Mouse (Mus musculus) embryonic fibroblast, embryonic 13.5 days (primary cell): Measurements from ENCODE around the gene Alkbh1. TPM values are rescaled to one million over a fixed set of nuclear protein-coding genes. Genes with fewer than 3 reads are reported as not detected.

ENCODE experiments used
- H3K27ac ChIP-seq: 2 replicates; pipeline ENCODE4 v1.5.1; 2012; ENCODE audit warnings: low read length, control low read depth, inconsistent platforms; ENCODE audit not compliant: insufficient read depth
- H3K4me1 ChIP-seq: 2 replicates; pipeline ENCODE4 v1.6.1; 2011; ENCODE audit warnings: low read length; ENCODE audit not compliant: control insufficient read depth, insufficient read depth
- H3K4me3 ChIP-seq: 2 replicates; pipeline ENCODE4 v1.5.1; 2011; ENCODE audit warnings: mild to moderate bottlenecking, control low read depth, low read length; ENCODE audit not compliant: insufficient read depth
- CTCF ChIP-seq: IDR thresholded peaks from 2 replicates; pipeline ENCODE4 v1.5.1; 2011; ENCODE audit warnings: mild to moderate bottlenecking, control low read depth, low read length, moderate library complexity, borderline replicate concordance; ENCODE audit not compliant: insufficient read depth
- POLR2A ChIP-seq: IDR thresholded peaks from 2 replicates; pipeline ENCODE4 v1.6.1; 2011; ENCODE audit warnings: low read depth, mild to moderate bottlenecking, control low read depth, low read length, moderate library complexity
- polyA plus RNA-seq: library from polyadenylated mRNA; stranded (reverse); fragments of >200 nt; gene quantifications from 2 replicates; pipeline ENCODE4 v1.2.4, GENCODE M21; 2011; ENCODE audit warnings: low read depth; ENCODE audit not compliant: missing spikeins, insufficient read length

Alkbh1 gene
- polyA plus RNA-seq, 1 experiment, result 34.5 TPM

DNA sequence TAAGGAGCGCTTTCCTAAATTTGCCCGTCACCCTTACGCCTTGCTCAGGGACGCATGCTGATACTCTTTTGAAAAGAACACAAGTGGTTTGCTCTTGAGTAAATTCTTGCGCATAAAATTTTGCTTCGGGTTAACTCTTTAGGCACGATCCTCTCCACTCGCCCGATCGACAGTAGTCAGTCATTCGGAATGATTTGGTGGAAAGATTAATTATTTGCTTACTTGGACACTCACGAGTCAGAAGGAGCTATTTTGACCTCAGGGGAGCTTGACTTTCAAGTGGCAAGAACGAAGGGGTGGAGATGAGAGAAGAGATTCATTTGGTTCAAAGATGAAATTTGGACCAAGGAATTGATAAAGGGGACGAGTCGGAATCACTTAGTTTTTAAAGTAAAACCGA is 394 bp upstream of the Alkbh1 start:
- TF ChIP-seq CTCF (no peak), POLR2A (no peak)
- H3K4me1 ChIP-seq, result no peaks in the 10 kb centered on the region
- H3K4me3 ChIP-seq, result peak overlapping the region; percentile 89
- no peak overlapping the region for H3K27ac ChIP-seq

DNA sequence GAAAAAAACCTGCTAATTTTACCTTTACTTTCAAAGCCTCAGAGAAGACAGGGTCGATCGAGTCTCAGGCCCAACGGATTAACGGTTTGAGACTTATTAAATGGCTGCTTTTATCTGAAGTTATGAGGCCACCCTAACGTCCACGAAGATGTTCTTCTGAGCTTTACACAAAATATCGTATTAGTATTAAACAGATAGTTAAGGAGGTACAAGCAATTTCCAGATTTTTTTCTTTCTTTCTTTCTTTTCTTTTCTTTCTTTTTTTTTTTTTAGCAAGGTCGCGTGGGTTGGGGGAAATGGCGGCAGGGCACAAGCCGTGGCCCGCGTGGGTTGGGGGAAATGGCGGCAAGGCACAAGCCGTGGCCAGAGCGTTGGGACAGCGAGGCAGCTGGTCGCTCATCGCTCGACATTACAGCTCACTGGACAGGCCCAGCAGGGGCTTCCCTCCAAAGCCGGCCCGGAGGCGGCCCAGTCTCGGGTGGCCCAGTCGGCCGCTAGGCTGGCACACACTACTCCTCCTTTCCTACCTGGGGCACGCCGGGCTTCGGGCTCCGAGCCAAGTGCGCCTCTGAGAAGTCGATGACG is 610 bp downstream of the Alkbh1 start:
- Histone ChIP-seq H3K4me1 (no peaks in the 10 kb centered on the region), H3K27ac (peak overlapping the region; percentile 72), H3K4me3 (peak overlapping the region; percentile 89)
- TF ChIP-seq CTCF, result no peak
- TF ChIP-seq POLR2A, result no peak; the same call in none of the 2 replicates

DNA sequence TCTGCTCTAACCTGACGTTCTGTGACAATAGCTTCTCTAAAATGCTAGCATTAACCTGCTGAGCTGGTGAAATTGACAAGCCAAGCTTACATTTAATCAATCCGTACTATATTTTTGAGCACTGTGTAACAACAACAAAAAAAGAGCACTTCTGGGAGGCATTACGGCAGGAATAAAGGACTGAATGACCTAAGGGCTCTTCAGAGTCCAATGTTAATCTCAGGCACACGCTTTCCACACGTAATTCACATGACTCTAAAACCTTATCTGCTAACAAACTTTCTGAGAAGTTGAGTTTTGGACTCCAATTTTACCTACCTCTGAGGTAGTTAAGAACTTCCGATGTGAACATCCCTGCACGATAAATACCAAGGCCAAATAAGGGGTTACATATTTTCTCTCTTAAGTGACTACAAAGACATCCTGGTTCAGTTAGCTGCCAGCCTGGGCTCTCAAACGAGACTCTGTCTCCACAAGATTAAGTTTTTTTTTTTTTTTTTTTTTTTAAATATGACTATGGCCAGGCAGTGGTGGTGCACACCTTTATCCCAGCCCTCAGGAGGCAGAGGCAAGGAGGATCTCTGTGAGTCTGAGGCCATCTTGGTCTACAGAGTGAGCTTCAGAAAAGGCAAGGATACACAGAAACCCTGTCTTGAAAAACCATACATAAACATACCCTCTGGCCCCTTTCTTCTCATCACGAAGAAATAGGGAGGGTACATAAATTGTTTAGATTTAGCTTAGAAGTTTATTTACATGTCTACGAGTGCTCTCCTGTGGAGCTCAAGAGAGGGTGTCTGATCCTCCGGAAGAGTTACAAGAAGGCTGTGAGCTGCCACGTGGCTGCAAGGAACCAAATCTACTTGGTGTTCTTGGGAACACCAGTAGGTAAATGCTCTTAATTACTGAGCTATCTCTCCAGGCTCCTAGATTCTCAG is 1.4 kb downstream of the Alkbh1 start:
- Histone ChIP-seq H3K27ac (peak overlapping the region; percentile 72), H3K4me3 (peak overlapping the region; percentile 89), H3K4me1 (no peaks in the 10 kb centered on the region)
- TF ChIP-seq POLR2A, result no peak; the same call in 1 of the 2 replicates
- no peak for TF ChIP-seq CTCF

DNA sequence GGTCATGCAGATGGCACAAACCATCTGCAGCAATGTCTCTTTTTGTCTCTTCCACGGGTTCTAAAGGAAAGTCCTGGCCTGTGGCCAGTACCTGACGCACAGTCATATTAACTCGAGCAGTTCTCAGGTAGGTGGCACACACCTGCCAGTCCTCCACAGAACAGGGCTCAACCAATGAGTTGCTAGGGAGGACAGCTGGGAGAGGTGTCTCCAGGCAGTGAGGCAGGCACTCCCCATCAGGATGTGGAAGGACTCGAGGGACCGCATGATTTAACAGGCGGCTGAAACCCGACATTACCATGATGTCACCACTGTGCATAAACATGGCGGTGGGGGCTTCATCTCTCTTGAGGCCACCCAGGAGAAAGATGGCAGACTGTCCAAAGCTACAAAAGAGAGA is 14.9 kb downstream of the Alkbh1 start:
- Histone ChIP-seq H3K27ac (no peak overlapping the region), H3K4me1 (no peaks in the 10 kb centered on the region), H3K4me3 (no peak overlapping the region)
- TF ChIP-seq POLR2A (no peak), CTCF (no peak)

DNA sequence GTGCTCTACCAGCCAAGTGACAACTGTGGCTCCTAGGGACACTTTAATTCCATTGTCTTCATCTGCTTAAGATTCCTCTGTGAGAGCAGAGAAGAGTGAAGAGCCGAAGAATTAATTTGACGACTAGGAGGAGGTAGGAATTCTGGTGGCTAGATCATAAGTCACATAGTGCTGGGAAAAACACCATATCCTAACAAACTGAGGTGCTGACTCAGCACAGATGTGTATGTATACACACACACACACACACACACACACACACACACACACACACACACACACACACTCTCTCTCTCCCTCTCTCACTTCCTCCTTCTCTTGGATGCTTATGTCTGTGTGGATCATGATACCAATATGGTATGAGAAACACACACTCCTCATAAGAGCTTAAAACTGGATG is 15.5 kb downstream of the Alkbh1 start:
- TF ChIP-seq POLR2A, result no peak
- TF ChIP-seq CTCF, result no peak
- Histone ChIP-seq H3K4me1 (no peaks in the 10 kb centered on the region), H3K4me3 (no peak overlapping the region), H3K27ac (no peak overlapping the region)

DNA sequence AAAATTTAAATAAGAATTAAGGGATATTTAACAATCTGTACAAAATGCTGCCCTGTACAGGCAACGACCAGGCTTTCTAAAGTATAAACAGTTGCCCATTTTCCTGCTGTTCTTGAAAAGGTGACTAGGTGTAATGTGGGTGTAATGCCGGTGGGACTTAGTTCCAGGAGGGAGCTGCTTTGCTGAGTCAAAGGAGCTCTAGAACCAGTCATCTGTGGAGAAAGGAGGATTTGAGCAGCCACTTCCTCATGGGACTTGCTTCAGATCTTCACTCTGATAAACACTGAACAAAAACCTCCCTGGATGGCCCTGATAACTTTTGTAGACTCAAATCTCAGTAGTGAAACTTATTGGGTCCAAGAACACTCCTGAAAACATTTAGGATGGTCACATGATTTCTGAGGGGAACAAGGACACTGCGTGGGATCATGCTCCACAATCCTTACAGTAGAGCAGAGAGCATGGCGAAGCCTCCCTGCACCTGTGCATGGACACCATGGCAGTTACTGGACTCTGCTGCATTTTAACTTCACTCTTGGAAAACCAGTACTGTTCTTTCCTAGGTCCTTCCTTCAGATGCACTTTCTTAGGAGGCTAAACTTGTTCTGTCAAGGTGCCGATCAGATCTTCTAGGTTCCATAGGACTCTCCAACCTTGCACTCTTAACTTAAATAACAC is 17.3 kb downstream of the Alkbh1 start:
- Histone ChIP-seq H3K4me1 (no peaks in the 10 kb centered on the region), H3K4me3 (no peak overlapping the region), H3K27ac (no peak overlapping the region)
- TF ChIP-seq CTCF (no peak), POLR2A (no peak)

DNA sequence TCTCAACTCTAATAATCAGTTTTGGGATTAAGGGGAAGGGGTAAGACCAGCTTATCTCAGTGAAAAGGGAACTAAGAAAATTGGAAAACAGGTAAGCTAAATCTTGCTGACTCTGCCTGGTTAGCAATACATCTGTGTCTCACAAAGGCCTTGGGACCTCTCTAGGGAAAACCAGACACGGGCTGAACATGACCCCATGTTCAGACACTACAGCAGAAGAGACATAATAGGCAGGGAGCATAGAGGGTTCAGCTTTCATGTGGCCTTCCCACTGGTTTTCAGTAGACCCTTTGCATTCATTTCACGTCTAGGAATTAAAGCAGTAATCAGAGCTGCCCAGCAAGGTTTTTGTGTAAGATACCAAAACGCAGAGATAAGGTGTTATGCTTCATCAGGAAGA is 19.3 kb downstream of the Alkbh1 start:
- TF ChIP-seq CTCF (no peak), POLR2A (no peak)
- Histone ChIP-seq H3K4me3 (no peak overlapping the region), H3K27ac (no peak overlapping the region), H3K4me1 (no peaks in the 10 kb centered on the region)

DNA sequence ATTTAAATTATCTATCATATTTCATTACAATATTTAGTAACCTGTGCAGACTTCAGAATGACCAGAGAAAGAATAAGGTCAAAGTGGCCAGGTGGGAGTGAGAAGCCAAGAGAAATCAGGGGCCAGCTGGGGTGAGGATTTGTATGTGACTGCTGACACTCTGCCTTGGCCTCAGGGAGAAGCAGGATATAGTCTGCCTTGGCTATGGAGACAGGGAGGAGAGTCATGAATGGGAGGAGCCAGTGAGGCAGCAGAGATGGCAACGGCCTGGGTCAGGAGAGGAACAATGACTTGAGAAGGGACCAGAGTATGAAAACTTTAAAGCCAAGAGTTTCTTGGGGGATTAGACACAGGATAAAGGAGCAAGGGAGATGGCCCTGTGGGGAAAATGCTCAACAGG is 20.1 kb downstream of the Alkbh1 start:
- no peaks in the 10 kb centered on the region for H3K4me1 ChIP-seq
- TF ChIP-seq POLR2A (no peak), CTCF (no peak)
- H3K27ac ChIP-seq, result no peak overlapping the region
- no peak overlapping the region for H3K4me3 ChIP-seq

DNA sequence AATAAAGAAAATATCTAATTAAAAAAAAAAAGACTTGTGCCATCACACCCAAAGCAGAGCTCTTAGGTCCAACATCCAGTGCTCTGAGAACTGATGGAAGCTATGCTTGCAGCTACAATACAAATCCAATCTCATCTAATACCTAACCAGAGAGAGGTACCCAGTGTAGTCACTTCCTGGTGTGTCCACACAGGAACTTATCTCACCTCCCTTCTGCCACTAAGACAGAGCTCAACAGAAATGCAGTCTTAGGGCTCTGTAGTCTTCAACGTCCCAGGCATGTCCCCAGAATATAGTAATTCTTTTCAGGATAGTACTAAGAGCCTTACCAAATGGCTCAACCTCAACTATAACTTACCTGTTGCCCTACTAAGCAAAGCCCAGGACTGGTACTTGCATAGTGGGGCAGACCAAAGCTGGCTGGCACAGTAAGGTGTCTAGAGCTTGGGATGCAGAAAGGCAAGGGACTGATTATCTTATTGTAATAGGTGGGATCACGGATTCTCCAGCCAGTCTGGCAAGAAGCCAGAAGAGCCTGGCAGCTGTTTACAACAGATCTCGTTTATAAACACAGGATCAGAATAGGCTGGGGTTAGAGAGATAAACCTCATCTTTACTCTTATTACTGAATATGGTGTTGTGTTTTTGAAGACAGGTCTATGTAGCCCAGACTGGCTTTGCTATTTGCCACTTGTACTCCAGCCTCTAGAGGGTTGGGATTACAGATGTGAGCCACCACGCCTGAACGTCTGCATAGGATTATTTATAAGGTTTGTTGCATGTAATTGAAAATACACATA is 21.9 kb downstream of the Alkbh1 start:
- no peak for TF ChIP-seq POLR2A
- no peak for TF ChIP-seq CTCF
- no peak overlapping the region for H3K4me3 ChIP-seq

DNA sequence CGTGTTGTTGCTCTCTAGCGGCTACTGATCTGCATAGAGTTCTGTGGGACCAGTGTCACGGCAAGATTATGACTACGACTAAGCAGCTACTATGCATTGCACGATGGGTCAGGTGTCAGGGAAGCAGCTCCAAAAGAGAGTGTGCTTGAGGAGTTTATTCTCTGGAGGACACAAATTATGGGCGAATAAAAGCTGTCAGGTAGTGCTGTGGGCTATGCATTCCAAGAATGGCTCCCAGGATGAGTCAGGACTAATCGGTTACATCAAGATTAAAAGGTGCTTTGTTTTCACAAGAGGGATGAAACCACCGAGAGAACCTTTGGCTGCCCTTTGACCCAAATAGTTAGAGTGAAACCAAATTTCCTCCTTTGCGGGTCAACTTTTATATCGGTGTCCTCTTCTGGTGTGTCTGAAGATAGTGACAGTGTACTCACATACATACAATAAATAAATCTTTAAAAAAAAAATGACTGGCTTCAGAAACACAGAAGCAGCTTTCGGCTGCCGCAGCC is 23.8 kb downstream of the Alkbh1 start:
- H3K27ac ChIP-seq, result no peak overlapping the region
- TF ChIP-seq POLR2A (no peak), CTCF (no peak)
- H3K4me1 ChIP-seq, result no peaks in the 10 kb centered on the region
- H3K4me3 ChIP-seq, result no peak overlapping the region

More for the DNA sequence above, 21.9 kb downstream of the Alkbh1 start:
- H3K4me1 ChIP-seq, result no peaks in the 10 kb centered on the region
- no peak overlapping the region for H3K27ac ChIP-seq
